In the genomic region with DNA sequence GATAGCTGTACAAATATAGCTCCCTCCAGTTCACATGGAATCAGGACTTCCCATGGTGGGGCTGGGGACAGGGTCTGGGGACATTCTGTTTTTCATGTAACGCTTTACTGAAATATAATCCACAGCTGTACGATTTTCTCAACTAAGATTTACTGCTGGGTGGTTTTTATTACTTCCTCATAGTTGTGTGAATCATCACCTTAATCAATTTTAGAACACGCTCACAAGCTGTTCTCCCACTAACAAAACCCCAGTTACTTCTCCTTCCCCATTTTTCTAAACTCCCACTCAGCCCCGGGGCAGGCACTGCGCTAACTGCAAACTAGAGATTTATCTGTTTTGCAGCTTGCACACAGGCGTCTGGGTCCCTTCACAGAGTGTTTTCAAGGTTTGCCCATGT, we compare ENCODE assay signal across 13 mouse cellular contexts. TPM values are rescaled to one million over a fixed set of nuclear protein-coding genes. Genes with fewer than 3 reads are reported as not detected.
DNase-seq lines count a peak whose midpoint lies in the region; ATAC-seq lines count a peak whose summit lies in the region.
"Had no signal": no experiment of that assay in that cellular context is flagged by ENCODE, and none has a peak within 500 bp of the region (broad histone marks: within the 10 kb centered on the region; RNA-seq: fewer than 3 reads in every experiment).

No protein-coding gene starts in this region.

- no peaks in the 10 kb centered on the region for H3K4me1 ChIP-seq in liver, embryonic 11.5 days (replicated peaks; ENCODE audit: control insufficient read depth, insufficient read depth, low read length)
- H3K4me1 ChIP-seq: hindbrain, embryonic 15.5 days; liver, embryonic 15.5 days had no signal

- no peak for ATAC-seq in liver, embryonic 11.5 days (replicated peaks; ENCODE audit: low FRiP score)
- ATAC-seq: midbrain, embryonic 15.5 days had no signal

- H3K9me3 ChIP-seq in liver, embryonic 11.5 days (ENCODE audit: control insufficient read depth, low read length): no peaks in the 10 kb centered on the region
- H3K9me3 ChIP-seq: hindbrain, embryonic 15.5 days; liver, embryonic 15.5 days; midbrain, embryonic 15.5 days had no signal

- no peak overlapping the region for H3K4me3 ChIP-seq in macrophage (ENCODE audit: inconsistent target)
- H3K4me3 ChIP-seq in liver, embryonic 11.5 days (ENCODE audit: low read depth, low read length): no peak overlapping the region
- H3K4me3 ChIP-seq: gastrocnemius, adult 2 months; hindbrain, embryonic 15.5 days; liver, embryonic 15.5 days; midbrain, embryonic 15.5 days had no signal

- H3K27me3 ChIP-seq in liver, embryonic 11.5 days (replicated peaks; ENCODE audit: control insufficient read depth, insufficient read depth, low read length): no peaks in the 10 kb centered on the region
- H3K27me3 ChIP-seq: hindbrain, embryonic 15.5 days; liver, embryonic 15.5 days; midbrain, embryonic 15.5 days had no signal

- intact Hi-C loops in left cerebral cortex, postnatal 4 days (cut with DNase I): no loop called here

- H3K27ac ChIP-seq in macrophage: peak overlapping the region; percentile 77
- H3K27ac ChIP-seq in liver, embryonic 11.5 days (ENCODE audit: low read depth, low read length): no peak overlapping the region
- H3K27ac ChIP-seq: gastrocnemius, adult 2 months; hindbrain, embryonic 15.5 days; liver, embryonic 15.5 days; midbrain, embryonic 15.5 days had no signal

- DNase-seq in left cerebral cortex, adult 18-20 months (ENCODE audit: low spot score in 2 of 2): peak; percentile 53 to 58
- no peak for DNase-seq in left cerebral cortex, postnatal 4 days
- peak; percentile 48 to 54 for DNase-seq in B cell, adult 2 months
- DNase-seq in MEL-GATA-1-ER (ENCODE audit: extremely low read depth, low read depth): peak; percentile 73
- DNase-seq in yolk sac, embryonic 10.5 days (ENCODE audit: low spot score): no peak
- DNase-seq in thymus, postnatal 14 days: no peak
- DNase-seq in liver, embryonic 11.5 days (ENCODE audit: low spot score): no peak
- DNase-seq: gastrocnemius, adult 2 months had no signal

- H3K36me3 ChIP-seq in macrophage (ENCODE audit: inconsistent target): no peaks in the 10 kb centered on the region
- H3K36me3 ChIP-seq in liver, embryonic 11.5 days (ENCODE audit: control insufficient read depth, insufficient read depth, low read length): no peaks in the 10 kb centered on the region
- H3K36me3 ChIP-seq: hindbrain, embryonic 15.5 days; liver, embryonic 15.5 days; midbrain, embryonic 15.5 days had no signal

- 4% methylated on average over 6 of the region's 6 CpGs for WGBS in macrophage (ENCODE audit: missing documents)
- WGBS in liver, embryonic 11.5 days: 57% methylated on average over 6 of the region's 6 CpGs

- H3K9ac ChIP-seq in liver, embryonic 11.5 days (ENCODE audit: low read depth, low read length): no peak overlapping the region
- H3K9ac ChIP-seq: hindbrain, embryonic 15.5 days; liver, embryonic 15.5 days; midbrain, embryonic 15.5 days had no signal

- peaks cover 5% of the 10 kb centered on the region; the same call in 1 of the 2 replicates for H3K79me2 ChIP-seq in macrophage (ENCODE audit: inconsistent target)

- no peak overlapping the region for H3K4me2 ChIP-seq in liver, embryonic 11.5 days
- H3K4me2 ChIP-seq: heart, embryonic 11.5 days; hindbrain, embryonic 15.5 days; liver, embryonic 15.5 days; midbrain, embryonic 15.5 days had no signal

RNA-seq across cellular contexts. Expression of a gene that starts 28.8 kb away (rescaled TPM):
- 10 to 100 TPM; 53.1 to 61.2 TPM for total RNA-seq in left cerebral cortex, adult 18-20 months (2021)
- 10 to 100 TPM; 47.3 to 48.1 TPM for total RNA-seq in left cerebral cortex, postnatal 4 days (2021)
- 100 to 1,000 TPM in 8 of 26 experiments, 10 to 100 TPM in 18; 15.3 to 654 (median 28.1) TPM for total RNA-seq in macrophage (2018; cell fraction: chromatin; rRNA removed)
- total RNA-seq in macrophage (2018; cell fraction: cytosol; rRNA removed): 100 to 1,000 TPM in 2 of 26 experiments, 10 to 100 TPM in 24; 22.7 to 193 (median 36.7) TPM
- total RNA-seq in macrophage (2018; cell fraction: nucleus; rRNA removed): 100 to 1,000 TPM in 8 of 26 experiments, 10 to 100 TPM in 18; 24.3 to 545 (median 43.8) TPM
- polyA plus RNA-seq in macrophage (2018): 32.2 to 42.5 TPM (median 33.2 TPM) in 3 replicates
- 19.2 and 20.8 TPM in 2 replicates for polyA plus RNA-seq in liver, embryonic 11.5 days (2014; fragmentation: Nextera tagmentation; extraction: Ambion mirVana)

Comparison
In these comparisons a context has a peak if more than half of its experiments do, and no peak if none do; other contexts are left out.
1. DNase-seq: peak in left cerebral cortex, adult 18-20 months (2 of 2), B cell, adult 2 months (2 of 2) and MEL-GATA-1-ER (single experiment); none in left cerebral cortex, postnatal 4 days (single experiment), yolk sac, embryonic 10.5 days (single experiment), thymus, postnatal 14 days (single experiment) and liver, embryonic 11.5 days (single experiment).